In genomic region chr17:35064378-35064877, GRCm38 (mm10) we compare ENCODE assay signal across 10 mouse cellular contexts. TPM values are rescaled to one million over a fixed set of nuclear protein-coding genes. Genes with fewer than 3 reads are reported as not detected.
DNase-seq lines count a peak whose midpoint lies in the region; ATAC-seq and TF ChIP-seq lines count a peak whose summit lies in the region.
"Had no signal": no experiment of that assay in that cellular context is flagged by ENCODE, and none has a peak within 500 bp of the region (broad histone marks: within the 10 kb centered on the region; RNA-seq: fewer than 3 reads in every experiment).

No protein-coding gene starts in this region.

- intact Hi-C loops in heart, postnatal 36 days (cut with DNase I): no loop called here

- H3K4me2 ChIP-seq in heart, embryonic 12.5 days: peak overlapping the region; percentile 73
- peak overlapping the region; percentile 63 for H3K4me2 ChIP-seq in stomach, postnatal 0 days (replicated peaks; ENCODE audit: low read depth)

- peak overlapping the region; percentile 38 for H3K4me3 ChIP-seq in heart, embryonic 12.5 days
- peak overlapping the region; percentile 63 for H3K4me3 ChIP-seq in testis, adult 2 months (ENCODE audit: control insufficient read depth, low read depth, low read length)
- peak overlapping the region; percentile 50 for H3K4me3 ChIP-seq in limb, embryonic 10.5 days
- peak overlapping the region; percentile 41; the same call in 1 of the 2 replicates for H3K4me3 ChIP-seq in stomach, postnatal 0 days (ENCODE audit: low read depth, low read length)

- TF ChIP-seq POLR2A in testis, adult 2 months (IDR thresholded peaks at IDR 0.05; ENCODE audit: control insufficient read depth, low read depth, low read length): no peak

- ATAC-seq in heart, embryonic 12.5 days (ENCODE audit: insufficient number of reproducible peaks, low FRiP score): no peak
- ATAC-seq in stomach, postnatal 0 days (ENCODE audit: low FRiP score, low TSS enrichment): peak; percentile 1

- 26% methylated on average over 10 of the region's 10 CpGs for WGBS in heart, embryonic 12.5 days
- 29% methylated on average over 10 of the region's 10 CpGs for WGBS in limb, embryonic 10.5 days
- 26% methylated on average over 10 of the region's 10 CpGs for WGBS in stomach, postnatal 0 days

- no peak overlapping the region for H3K9ac ChIP-seq in heart, embryonic 12.5 days
- H3K9ac ChIP-seq in stomach, postnatal 0 days (ENCODE audit: low read length): peak overlapping the region; percentile 38; the same call in 1 of the 2 replicates

- H3K36me3 ChIP-seq in heart, embryonic 12.5 days: peaks cover 32% of the 10 kb centered on the region
- H3K36me3 ChIP-seq in testis, adult 2 months (ENCODE audit: control insufficient read depth, insufficient read depth, low read length): no peaks in the 10 kb centered on the region
- peaks cover 39% of the 10 kb centered on the region for H3K36me3 ChIP-seq in limb, embryonic 10.5 days
- peaks cover 7% of the 10 kb centered on the region; the same call in 1 of the 2 replicates for H3K36me3 ChIP-seq in stomach, postnatal 0 days (ENCODE audit: control insufficient read depth, insufficient read depth, low read length)

- TF ChIP-seq CTCF in testis, adult 2 months (IDR thresholded peaks at IDR 0.05; ENCODE audit: control insufficient read depth, insufficient read depth, insufficient replicate concordance, low read depth, low read length): no peak
- no peak for TF ChIP-seq CTCF in stomach, postnatal 0 days (IDR thresholded peaks at IDR 0.05; ENCODE audit: low read depth)

- DNase-seq in heart, postnatal 36 days: no peak
- DNase-seq in testis, postnatal 14 days (ENCODE audit: low spot score): no peak
- no peak for DNase-seq in limb, embryonic 10.5 days (ENCODE audit: low spot score)
- DNase-seq in stomach, postnatal 0 days (ENCODE audit: low spot score): no peak
- DNase-seq in layer of hippocampus, adult 9-11 months: no peak
- DNase-seq in retina, postnatal 1 day: no peak

- H3K27ac ChIP-seq in heart, embryonic 12.5 days (ENCODE audit: poor library complexity, severe bottlenecking): no peak overlapping the region
- H3K27ac ChIP-seq in testis, adult 2 months (ENCODE audit: control insufficient read depth, insufficient read depth, low read depth, low read length): peak overlapping the region; percentile 41; the same call in 1 of the 2 replicates
- peak overlapping the region; percentile 21; the same call in 1 of the 2 replicates for H3K27ac ChIP-seq in limb, embryonic 10.5 days
- peak overlapping the region; percentile 87 for H3K27ac ChIP-seq in stomach, postnatal 0 days (replicated peaks)

- H3K27me3 ChIP-seq in heart, embryonic 12.5 days (replicated peaks): peaks cover 65% of the 10 kb centered on the region
- H3K27me3 ChIP-seq in testis, adult 2 months (ENCODE audit: control insufficient read depth, insufficient read depth, low read length): peaks cover 7% of the 10 kb centered on the region; the same call in 1 of the 2 replicates
- peaks cover 67% of the 10 kb centered on the region for H3K27me3 ChIP-seq in limb, embryonic 10.5 days (ENCODE audit: low read depth, poor library complexity, severe bottlenecking)
- no peaks in the 10 kb centered on the region for H3K27me3 ChIP-seq in stomach, postnatal 0 days (ENCODE audit: control insufficient read depth, insufficient read depth, low read length)
- H3K27me3 ChIP-seq: CH12.LX had no signal

- H3K9me3 ChIP-seq in heart, embryonic 12.5 days (replicated peaks): no peaks in the 10 kb centered on the region
- no peaks in the 10 kb centered on the region for H3K9me3 ChIP-seq in limb, embryonic 10.5 days (replicated peaks)
- no peaks in the 10 kb centered on the region for H3K9me3 ChIP-seq in stomach, postnatal 0 days (ENCODE audit: control insufficient read depth, low read length)

- no peak for TF ChIP-seq EP300 in stomach, postnatal 0 days (optimal IDR thresholded peaks at IDR 0.05)

- peaks cover 36% of the 10 kb centered on the region for H3K4me1 ChIP-seq in heart, embryonic 12.5 days (replicated peaks)
- H3K4me1 ChIP-seq in testis, adult 2 months (ENCODE audit: control insufficient read depth, insufficient read depth, low read length): peaks cover 29% of the 10 kb centered on the region
- H3K4me1 ChIP-seq in limb, embryonic 10.5 days: peaks cover 44% of the 10 kb centered on the region
- 0 out of 2 replicates have a peak, but pooled peaks cover 2% of the 10 kb centered on the region for H3K4me1 ChIP-seq in stomach, postnatal 0 days (replicated peaks; ENCODE audit: control insufficient read depth, insufficient read depth)

RNA-seq across cellular contexts. Expression of gene Ly6g6c, which starts 0.8 kb away (rescaled TPM):
- 0.27 TPM in 1 of 2 replicates, not detected in the other for polyA plus RNA-seq in heart, embryonic 12.5 days (2016; fragmentation: Nextera tagmentation; extraction: Ambion mirVana)
- under 1 TPM in 1 of 2 experiments, not detected in 1; 0.56 TPM for total RNA-seq in heart, postnatal 36 days (2021)
- 117 and 146 TPM in 2 replicates for polyA plus RNA-seq in testis, adult 2 months (2012; rRNA removed)
- not detected in 2 replicates for polyA plus RNA-seq in limb, embryonic 10.5 days (2016; fragmentation: Nextera tagmentation; extraction: Ambion mirVana)
- 260 and 317 TPM in 2 replicates for polyA plus RNA-seq in stomach, postnatal 0 days (2015; fragmentation: Nextera tagmentation; extraction: Ambion mirVana)
- total RNA-seq: CH12.LX; hematopoietic stem cell, adult 5-6 weeks had no signal

RNA-seq across cellular contexts. Expression of gene Mpig6b, which starts 1.6 kb away (rescaled TPM):
- polyA plus RNA-seq in heart, embryonic 12.5 days (2016; fragmentation: Nextera tagmentation; extraction: Ambion mirVana): 1.2 and 2.0 TPM in 2 replicates
- under 1 TPM; 0.42 to 0.49 TPM for total RNA-seq in heart, postnatal 36 days (2021)
- polyA plus RNA-seq in testis, adult 2 months (2012; rRNA removed): 3.4 and 3.7 TPM in 2 replicates
- polyA plus RNA-seq in limb, embryonic 10.5 days (2016; fragmentation: Nextera tagmentation; extraction: Ambion mirVana): 0.36 and 0.46 TPM in 2 replicates
- 0.49 and 0.96 TPM in 2 replicates for polyA plus RNA-seq in stomach, postnatal 0 days (2015; fragmentation: Nextera tagmentation; extraction: Ambion mirVana)
- total RNA-seq: CH12.LX; hematopoietic stem cell, adult 5-6 weeks had no signal

RNA-seq across cellular contexts. Expression of gene Ddah2, which starts 5.6 kb away (rescaled TPM):
- 192 and 205 TPM in 2 replicates for polyA plus RNA-seq in heart, embryonic 12.5 days (2016; fragmentation: Nextera tagmentation; extraction: Ambion mirVana)
- total RNA-seq in heart, postnatal 36 days (2021): 10 to 100 TPM; 27.5 to 27.6 TPM
- polyA plus RNA-seq in testis, adult 2 months (2012; rRNA removed): 11.1 and 14.4 TPM in 2 replicates
- 453 and 568 TPM in 2 replicates for polyA plus RNA-seq in limb, embryonic 10.5 days (2016; fragmentation: Nextera tagmentation; extraction: Ambion mirVana)
- polyA plus RNA-seq in stomach, postnatal 0 days (2015; fragmentation: Nextera tagmentation; extraction: Ambion mirVana): 84.8 and 86.8 TPM in 2 replicates

RNA-seq across cellular contexts. Expression of gene Ly6g6e, which starts 12.3 kb away (rescaled TPM):
- polyA plus RNA-seq in heart, embryonic 12.5 days (2016; fragmentation: Nextera tagmentation; extraction: Ambion mirVana): 0.24 and 0.40 TPM in 2 replicates
- total RNA-seq in heart, postnatal 36 days (2021): not detected
- polyA plus RNA-seq in testis, adult 2 months (2012; rRNA removed): 0.78 and 0.95 TPM in 2 replicates
- polyA plus RNA-seq in limb, embryonic 10.5 days (2016; fragmentation: Nextera tagmentation; extraction: Ambion mirVana): 0.81 and 0.95 TPM in 2 replicates
- 109 and 113 TPM in 2 replicates for polyA plus RNA-seq in stomach, postnatal 0 days (2015; fragmentation: Nextera tagmentation; extraction: Ambion mirVana)
- total RNA-seq: CH12.LX; hematopoietic stem cell, adult 5-6 weeks had no signal

RNA-seq across cellular contexts. Expression of gene Ly6g6d, which starts 13.4 kb away (rescaled TPM):
- 1.8 and 2.2 TPM in 2 replicates for polyA plus RNA-seq in heart, embryonic 12.5 days (2016; fragmentation: Nextera tagmentation; extraction: Ambion mirVana)
- under 1 TPM; 0.70 to 0.80 TPM for total RNA-seq in heart, postnatal 36 days (2021)
- polyA plus RNA-seq in testis, adult 2 months (2012; rRNA removed): 0.85 and 0.99 TPM in 2 replicates
- polyA plus RNA-seq in limb, embryonic 10.5 days (2016; fragmentation: Nextera tagmentation; extraction: Ambion mirVana): 0.80 and 1.1 TPM in 2 replicates
- 7.1 and 7.7 TPM in 2 replicates for polyA plus RNA-seq in stomach, postnatal 0 days (2015; fragmentation: Nextera tagmentation; extraction: Ambion mirVana)
- total RNA-seq: CH12.LX; hematopoietic stem cell, adult 5-6 weeks had no signal

Comparison
In these comparisons a context has a peak if more than half of its experiments do, and no peak if none do; other contexts are left out.
1. RNA of gene Ly6g6c, which starts 0.8 kb away (polyA plus RNA-seq): 260 to 317 TPM in stomach, postnatal 0 days and 117 to 146 TPM in testis, adult 2 months; 0.27 TPM in heart, embryonic 12.5 days and not detected in limb, embryonic 10.5 days; every median in the first group is over 10 times any median in the second.
2. Peak in every context shown above with its lines, with median percentiles within 50 percentile points of each other: H3K4me3 ChIP-seq.